Mouse (Mus musculus): ENCODE results near the gene Mvk.

- TF ChIP-seq GATA1 (IDR thresholded peaks at IDR 0.05; ENCODE audit: borderline replicate concordance, low read length): no peak
- no peak for TF ChIP-seq FLI1 (IDR thresholded peaks at IDR 0.05; ENCODE audit: low read length)
Measured at GRCm38 (mm10) chr5:114407810-114408209, 36.3 kb upstream of the Mvk start.

Measured in megakaryocyte, embryonic 14.5 days (primary cell).